Mouse (Mus musculus): Measurements from ENCODE around the gene Psma1.
A peak's percentile ranks its signal among the peaks of the same experiment; 100 is the strongest.

Psma1 gene

GRCm38 (mm10) chr7:114276005-114276752, at the start of gene Psma1:
Psma1 (minus strand) TSS chr7:114276118.
- peak; percentile 95 for DNase-seq (ENCODE audit: extremely low spot score, low spot score)

- DNase-seq (ENCODE audit: extremely low spot score, low spot score) = no peak
Measured at GRCm38 (mm10) chr7:114323527-114323926, 47.6 kb upstream of the Psma1 start.

- no peak for DNase-seq (ENCODE audit: extremely low spot score, low spot score)
Measured at GRCm38 (mm10) chr7:114322531-114323441, 46.9 kb upstream of the Psma1 start.

GRCm38 (mm10) chr7:114321694-114322372, 45.9 kb upstream of the Psma1 start:
- DNase-seq (ENCODE audit: extremely low spot score, low spot score) = no peak

GRCm38 (mm10) chr7:114317896-114318295, 42.0 kb upstream of the Psma1 start:
- no peak for DNase-seq (ENCODE audit: extremely low spot score, low spot score)

GRCm38 (mm10) chr7:114317389-114317792, 41.5 kb upstream of the Psma1 start:
- DNase-seq (ENCODE audit: extremely low spot score, low spot score) = no peak

GRCm38 (mm10) chr7:114316361-114316871, 40.5 kb upstream of the Psma1 start:
- DNase-seq (ENCODE audit: extremely low spot score, low spot score) = no peak

GRCm38 (mm10) chr7:114311209-114311608, 35.3 kb upstream of the Psma1 start:
- no peak for DNase-seq (ENCODE audit: extremely low spot score, low spot score)

- no peak for DNase-seq (ENCODE audit: extremely low spot score, low spot score)
Measured at GRCm38 (mm10) chr7:114309020-114309419, 33.1 kb upstream of the Psma1 start.

GRCm38 (mm10) chr7:114301293-114301782, 25.4 kb upstream of the Psma1 start:
- DNase-seq (ENCODE audit: extremely low spot score, low spot score) = no peak

GRCm38 (mm10) chr7:114300782-114301181, 24.9 kb upstream of the Psma1 start:
- DNase-seq (ENCODE audit: extremely low spot score, low spot score) = peak; percentile 5

GRCm38 (mm10) chr7:114299247-114299646, 23.3 kb upstream of the Psma1 start:
- peak; percentile 2 for DNase-seq (ENCODE audit: extremely low spot score, low spot score)

- no peak for DNase-seq (ENCODE audit: extremely low spot score, low spot score)
Measured at GRCm38 (mm10) chr7:114294698-114295097, 18.8 kb upstream of the Psma1 start.

GRCm38 (mm10) chr7:114293903-114294302, 18.0 kb upstream of the Psma1 start:
- DNase-seq (ENCODE audit: extremely low spot score, low spot score) = peak; percentile 5

- peak; percentile 34 for DNase-seq (ENCODE audit: extremely low spot score, low spot score)
Measured at GRCm38 (mm10) chr7:114292501-114292971, 16.6 kb upstream of the Psma1 start.

- DNase-seq (ENCODE audit: extremely low spot score, low spot score) = peak; percentile 26
Measured at GRCm38 (mm10) chr7:114291461-114292335, 15.8 kb upstream of the Psma1 start.

- DNase-seq (ENCODE audit: extremely low spot score, low spot score) = no peak
Measured at GRCm38 (mm10) chr7:114290078-114290506, 14.2 kb upstream of the Psma1 start.

- DNase-seq (ENCODE audit: extremely low spot score, low spot score) = no peak
Measured at GRCm38 (mm10) chr7:114284296-114284910, 8.5 kb upstream of the Psma1 start.

GRCm38 (mm10) chr7:114283006-114283405, 7.1 kb upstream of the Psma1 start:
- no peak for DNase-seq (ENCODE audit: extremely low spot score, low spot score)

- DNase-seq (ENCODE audit: extremely low spot score, low spot score) = no peak
Measured at GRCm38 (mm10) chr7:114281671-114282070, 5.8 kb upstream of the Psma1 start.
